Comparison of ENCODE assay signal across 8 mouse cellular contexts in the genomic region with DNA sequence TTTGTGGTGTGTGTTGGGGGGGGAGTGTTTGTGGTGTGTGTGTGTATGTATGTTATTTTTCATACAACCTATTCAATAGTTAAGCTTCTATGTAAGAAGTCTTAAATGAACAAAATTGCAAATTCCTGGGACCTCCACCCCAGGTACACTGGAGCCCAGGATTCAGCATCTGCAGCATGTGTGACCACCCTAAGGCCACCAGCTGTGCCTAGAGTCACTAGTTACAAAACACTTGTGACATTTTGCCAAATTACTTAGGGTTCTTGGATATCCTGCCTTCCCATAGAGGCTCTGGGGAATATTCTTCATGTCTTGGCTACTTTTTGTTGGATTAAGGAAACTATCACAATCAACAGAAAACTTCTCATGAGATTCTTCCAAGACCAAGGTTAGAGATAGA. TPM values are rescaled to one million over a fixed set of nuclear protein-coding genes. Genes with fewer than 3 reads are reported as not detected.
DNase-seq lines count a peak whose midpoint lies in the region; ATAC-seq and TF ChIP-seq lines count a peak whose summit lies in the region.

No protein-coding gene starts in this region.

- no peaks in the 10 kb centered on the region for H3K9me3 ChIP-seq in neural tube, embryonic 11.5 days (ENCODE audit: control insufficient read depth, low read length)
- H3K9me3 ChIP-seq in liver, embryonic 16.5 days (replicated peaks; ENCODE audit: control insufficient read depth, low read length), result no peaks in the 10 kb centered on the region

- no peaks in the 10 kb centered on the region for H3K36me3 ChIP-seq in neural tube, embryonic 11.5 days (ENCODE audit: control insufficient read depth, insufficient read depth, low read length)
- H3K36me3 ChIP-seq in liver, embryonic 16.5 days (ENCODE audit: control insufficient read depth, insufficient read depth), result no peaks in the 10 kb centered on the region

- H3K27ac ChIP-seq in gastrocnemius, adult 2 months, result no peak overlapping the region
- H3K27ac ChIP-seq in neural tube, embryonic 11.5 days (ENCODE audit: low read depth, low read length), result no peak overlapping the region
- no peak overlapping the region for H3K27ac ChIP-seq in liver, embryonic 16.5 days (ENCODE audit: low read length)

- 0 out of 2 replicates have a peak, but pooled peaks cover 4% of the 10 kb centered on the region for H3K4me1 ChIP-seq in neural tube, embryonic 11.5 days (ENCODE audit: control insufficient read depth, insufficient read depth, low read length)
- H3K4me1 ChIP-seq in liver, embryonic 16.5 days (ENCODE audit: control insufficient read depth, low read depth, low read length), result no peaks in the 10 kb centered on the region; the same call in 1 of the 2 replicates

- no peak for TF ChIP-seq CTCF in gastrocnemius, adult 2 months (IDR thresholded peaks at IDR 0.05)

- peaks cover 29% of the 10 kb centered on the region for H3K27me3 ChIP-seq in neural tube, embryonic 11.5 days (ENCODE audit: control insufficient read depth, insufficient read depth, low read length)
- peaks cover 22% of the 10 kb centered on the region for H3K27me3 ChIP-seq in liver, embryonic 16.5 days (ENCODE audit: control insufficient read depth, insufficient read depth, low read depth, low read length)

- no peak for DNase-seq in gastrocnemius, adult 2 months
- no peak for DNase-seq in gastrocnemius, postnatal 36 days
- DNase-seq in neural tube, embryonic 11.5 days (ENCODE audit: low spot score), result no peak
- DNase-seq in neural tube, embryonic 10.5 days (ENCODE audit: extremely low spot score, low spot score), result no peak
- no peak for DNase-seq in left cerebral cortex, adult 9 months (ENCODE audit: low spot score in 2 of 2)
- DNase-seq in urinary bladder, postnatal 14 days (ENCODE audit: low spot score), result no peak

- no peak for ATAC-seq in neural tube, embryonic 11.5 days (ENCODE audit: insufficient read depth, low FRiP score, low TSS enrichment)
- ATAC-seq in liver, embryonic 16.5 days (ENCODE audit: low read depth), result no peak
- ATAC-seq in megakaryocyte progenitor cell, adult 5-6 weeks (replicated peaks; ENCODE audit: poor library complexity), result no peak

- intact Hi-C loops in gastrocnemius, adult 2 months (cut with DNase I), result loop anchor here (5.0 to 10.0 kb wide), 3 partner anchors 77 to 343 kb away; no protein-coding TSS in a partner anchor
- intact Hi-C loops in gastrocnemius, postnatal 36 days (cut with DNase I), result loop anchor here (5.0 to 10.0 kb wide), 3 partner anchors 77 to 348 kb away; no protein-coding TSS in a partner anchor

- no peak overlapping the region for H3K9ac ChIP-seq in neural tube, embryonic 11.5 days (ENCODE audit: low read length)
- H3K9ac ChIP-seq in liver, embryonic 16.5 days (ENCODE audit: low read depth, low read length), result no peak overlapping the region

- peak overlapping the region; percentile 93; the same call in 1 of the 2 replicates for H3K4me2 ChIP-seq in neural tube, embryonic 11.5 days (ENCODE audit: low read depth)
- no peak overlapping the region for H3K4me2 ChIP-seq in liver, embryonic 16.5 days (ENCODE audit: low read depth, low read length)

- peak overlapping the region; percentile 72 for H3K4me3 ChIP-seq in gastrocnemius, adult 2 months
- no peak overlapping the region for H3K4me3 ChIP-seq in neural tube, embryonic 11.5 days (ENCODE audit: low read depth, low read length)
- H3K4me3 ChIP-seq in liver, embryonic 16.5 days (ENCODE audit: low read depth, low read length), result peak overlapping the region; percentile 54

RNA-seq across cellular contexts. Expression of a gene that starts 1.6 kb away (rescaled TPM):
- total RNA-seq in gastrocnemius, adult 2 months (2021), result under 1 TPM; 0.59 to 0.73 TPM
- under 1 TPM; 0.39 to 0.69 TPM for total RNA-seq in gastrocnemius, postnatal 36 days (2021)
- 0.33 and 0.51 TPM in 2 replicates for polyA plus RNA-seq in neural tube, embryonic 11.5 days (2014; fragmentation: Nextera tagmentation; extraction: Ambion mirVana)
- 4.0 and 4.5 TPM in 2 replicates for polyA plus RNA-seq in liver, embryonic 16.5 days (2015; fragmentation: Nextera tagmentation; extraction: Ambion mirVana)
- total RNA-seq in megakaryocyte progenitor cell, adult 5-6 weeks (2015), result not detected in 2 replicates
- not detected in 2 replicates for total RNA-seq in megakaryocyte progenitor cell, adult 5-6 weeks (2017)
